Comparison of ENCODE assay signal across 9 mouse cellular contexts in genomic region chr3:126692797-126693196, GRCm38 (mm10).
DNase-seq lines count a peak whose midpoint lies in the region; ATAC-seq and TF ChIP-seq lines count a peak whose summit lies in the region.
"Had no signal": no experiment of that assay in that cellular context is flagged by ENCODE, and none has a peak within 500 bp of the region (broad histone marks: within the 10 kb centered on the region; RNA-seq: fewer than 3 reads in every experiment).

No protein-coding gene starts in this region.

- no peak for TF ChIP-seq CTCF in kidney, adult 2 months (conservative IDR thresholded peaks at IDR 0.05; ENCODE audit: insufficient read depth, insufficient read length, low read depth, low read length)
- TF ChIP-seq CTCF in liver, embryonic 14.5 days (IDR thresholded peaks at IDR 0.05; ENCODE audit: low read depth): no peak

- H3K27me3 ChIP-seq in kidney, adult 2 months (replicated peaks; ENCODE audit: control insufficient read depth, insufficient read depth, low read length): no peaks in the 10 kb centered on the region
- no peaks in the 10 kb centered on the region for H3K27me3 ChIP-seq in liver, embryonic 14.5 days (ENCODE audit: control insufficient read depth, insufficient read depth, low read length)
- no peaks in the 10 kb centered on the region for H3K27me3 ChIP-seq in midbrain, embryonic 14.5 days (ENCODE audit: control insufficient read depth, insufficient read depth, low read length)
- H3K27me3 ChIP-seq: embryonic facial prominence, embryonic 13.5 days had no signal

- no peaks in the 10 kb centered on the region for H3K9me3 ChIP-seq in liver, embryonic 14.5 days (ENCODE audit: control insufficient read depth, low read length)
- no peaks in the 10 kb centered on the region for H3K9me3 ChIP-seq in midbrain, embryonic 14.5 days (ENCODE audit: control insufficient read depth, low read length)
- H3K9me3 ChIP-seq: embryonic facial prominence, embryonic 13.5 days had no signal

- TF ChIP-seq EP300 in liver, embryonic 14.5 days (IDR thresholded peaks at IDR 0.05; ENCODE audit: low read depth): no peak

- peak overlapping the region; percentile 72 for H3K27ac ChIP-seq in kidney, adult 2 months (ENCODE audit: insufficient read depth, low read depth, low read length)
- no peak overlapping the region for H3K27ac ChIP-seq in liver, embryonic 14.5 days
- no peak overlapping the region for H3K27ac ChIP-seq in midbrain, embryonic 14.5 days (replicated peaks; ENCODE audit: low read depth, low read length)
- H3K27ac ChIP-seq: embryonic facial prominence, embryonic 13.5 days had no signal

- no peak for DNase-seq in kidney, adult 2 months
- no peak for DNase-seq in kidney, adult 18-20 months
- DNase-seq in 3134 (ENCODE audit: extremely low read depth, insufficient read length, low spot score): peak; percentile 47
- DNase-seq in R1 (ENCODE audit: low read depth, low spot score): peak; percentile 4
- no peak for DNase-seq in liver, embryonic 14.5 days (ENCODE audit: low read depth in 3 of 3, low spot score in 3 of 3)
- no peak for DNase-seq in midbrain, embryonic 14.5 days

- H3K9ac ChIP-seq in liver, embryonic 14.5 days (replicated peaks): no peak overlapping the region
- H3K9ac ChIP-seq in midbrain, embryonic 14.5 days (replicated peaks; ENCODE audit: low read length): no peak overlapping the region
- H3K9ac ChIP-seq: embryonic facial prominence, embryonic 13.5 days had no signal

- H3K36me3 ChIP-seq in kidney, adult 2 months (ENCODE audit: control insufficient read depth, insufficient read depth, low read length): no peaks in the 10 kb centered on the region
- H3K36me3 ChIP-seq in liver, embryonic 14.5 days (replicated peaks; ENCODE audit: control insufficient read depth, insufficient read depth, low read depth): no peaks in the 10 kb centered on the region
- H3K36me3 ChIP-seq in midbrain, embryonic 14.5 days (ENCODE audit: control insufficient read depth, insufficient read depth, low read length): no peaks in the 10 kb centered on the region
- H3K36me3 ChIP-seq: embryonic facial prominence, embryonic 13.5 days had no signal

- ATAC-seq in liver, embryonic 14.5 days (ENCODE audit: insufficient read depth): no peak
- ATAC-seq in erythroblast, adult 5-6 weeks (replicated peaks; ENCODE audit: low FRiP score, poor library complexity, severe bottlenecking): no peak
- ATAC-seq in erythroid progenitor cell, adult 5-6 weeks (replicated peaks; ENCODE audit: low FRiP score, poor library complexity, severe bottlenecking): no peak
- ATAC-seq in midbrain, embryonic 14.5 days (ENCODE audit: low FRiP score, low TSS enrichment): no peak

- no peak overlapping the region for H3K4me3 ChIP-seq in kidney, adult 2 months (ENCODE audit: insufficient read depth, low read depth, low read length)
- H3K4me3 ChIP-seq in liver, embryonic 14.5 days (ENCODE audit: insufficient read depth in 1 of 2, low read depth in 2 of 2, low read length in 2 of 2): no peak overlapping the region
- H3K4me3 ChIP-seq in midbrain, embryonic 14.5 days (replicated peaks; ENCODE audit: low read depth, low read length): no peak overlapping the region
- H3K4me3 ChIP-seq: embryonic facial prominence, embryonic 13.5 days had no signal

- H3K4me2 ChIP-seq in liver, embryonic 14.5 days (ENCODE audit: low read depth): peak overlapping the region; percentile 11; the same call in 1 of the 2 replicates
- H3K4me2 ChIP-seq in midbrain, embryonic 14.5 days (ENCODE audit: low read length): no peak overlapping the region

- 53% methylated on average over 8 of the region's 8 CpGs for WGBS in kidney, adult 2 months
- WGBS in liver, embryonic 14.5 days (ENCODE audit: insufficient replicate concordance): 55% methylated on average over 8 of the region's 8 CpGs
- whole genome bisulfite sequencing in midbrain, embryonic 14.5 days: 89% methylated on average over 8 of the region's 8 CpGs

- TF ChIP-seq POLR2A in kidney, adult 2 months (IDR thresholded peaks at IDR 0.05; ENCODE audit: low read depth, low read length): no peak

- H3K4me1 ChIP-seq in kidney, adult 2 months (ENCODE audit: control insufficient read depth, insufficient read depth, low read length): peaks cover 22% of the 10 kb centered on the region
- no peaks in the 10 kb centered on the region for H3K4me1 ChIP-seq in liver, embryonic 14.5 days (replicated peaks; ENCODE audit: control insufficient read depth in 2 of 2, insufficient read depth in 2 of 2, low read length in 1 of 2)
- peaks cover 6% of the 10 kb centered on the region; the same call in 1 of the 2 replicates for H3K4me1 ChIP-seq in midbrain, embryonic 14.5 days (ENCODE audit: control insufficient read depth, insufficient read depth, low read length)

Comparison
In these comparisons a context has a peak if more than half of its experiments do, and no peak if none do; other contexts are left out.
1. DNase-seq: peak in 3134 (single experiment) and R1 (single experiment); none in kidney, adult 2 months (single experiment), kidney, adult 18-20 months (single experiment), liver, embryonic 14.5 days (0 of 3) and midbrain, embryonic 14.5 days (single experiment).